Mouse (Mus musculus) limb, embryonic 15.5 days (tissue): ENCODE measurements around the gene Olfr153. TPM values are rescaled to one million over a fixed set of nuclear protein-coding genes. Genes with fewer than 3 reads are reported as not detected.
"Not testable (repeated sequence)": the region's sequence is repeated elsewhere in the genome, so short reads cannot be mapped to it uniquely, and the experiment has no call there.

Source experiments
- ATAC-seq: fragments of 200-750 bp; cut with Nextera tagmentation; 2 replicates; pipeline ENCODE4 v1.8.0; 2017; ENCODE audit warnings: low read depth, moderate TSS enrichment; ENCODE audit not compliant: insufficient number of reproducible peaks, low FRiP score, low TSS enrichment
- H3K27ac ChIP-seq: fragments of 300-500 bp; sonication (generic); 2 replicates; pipeline ENCODE4 v1.5.1; 2015; ENCODE audit warnings: moderate library complexity, mild to moderate bottlenecking, inconsistent platforms
- H3K27me3 ChIP-seq: fragments of 300-500 bp; sonication (generic); 2 replicates; pipeline ENCODE4 v1.6.1; 2015; ENCODE audit warnings: inconsistent platforms
- H3K36me3 ChIP-seq: fragments of 300-500 bp; sonication (generic); 2 replicates; pipeline ENCODE4 v1.6.1; 2015; ENCODE audit warnings: inconsistent platforms
- H3K4me1 ChIP-seq: fragments of 300-500 bp; sonication (generic); 2 replicates; pipeline ENCODE4 v1.6.1; 2015; ENCODE audit warnings: inconsistent platforms
- H3K4me2 ChIP-seq: fragments of 300-500 bp; sonication (generic); 2 replicates; pipeline ENCODE4 v1.6.1; 2015; ENCODE audit warnings: mild to moderate bottlenecking, inconsistent platforms
- H3K4me3 ChIP-seq: fragments of 300-500 bp; sonication (generic); 2 replicates; pipeline ENCODE4 v1.5.1; 2015; ENCODE audit warnings: mild to moderate bottlenecking, inconsistent platforms
- H3K9ac ChIP-seq: fragments of 300-500 bp; sonication (generic); 2 replicates; pipeline ENCODE4 v1.6.1; 2015; ENCODE audit warnings: inconsistent platforms
- H3K9me3 ChIP-seq: fragments of 300-500 bp; sonication (generic); 2 replicates; pipeline ENCODE4 v1.6.1; 2016; ENCODE audit warnings: inconsistent platforms
- WGBS: fragments of 180-500 bp; shearing (Covaris S2); methylation state at CpG from one replicate; pipeline ENCODE4 v1.1.7; 2015; 5-methylcytosine and 5-hydroxymethylcytosine counted together
- polyA plus RNA-seq: library from polyadenylated mRNA; unstranded; fragments of >200 nt; fragmentation: Nextera tagmentation; extraction: Ambion mirVana; gene quantifications from 2 replicates; pipeline ENCODE4 v1.2.1, GENCODE M21; 2015

The Olfr153 gene
- not detected in 2 replicates for polyA plus RNA-seq

GRCm38 (mm10) chr2:87531496-87531895 is at the start of gene Olfr153:
Gene Olfr153 (plus strand): TSS chr2:87531796.
- no peak for ATAC-seq

DNA sequence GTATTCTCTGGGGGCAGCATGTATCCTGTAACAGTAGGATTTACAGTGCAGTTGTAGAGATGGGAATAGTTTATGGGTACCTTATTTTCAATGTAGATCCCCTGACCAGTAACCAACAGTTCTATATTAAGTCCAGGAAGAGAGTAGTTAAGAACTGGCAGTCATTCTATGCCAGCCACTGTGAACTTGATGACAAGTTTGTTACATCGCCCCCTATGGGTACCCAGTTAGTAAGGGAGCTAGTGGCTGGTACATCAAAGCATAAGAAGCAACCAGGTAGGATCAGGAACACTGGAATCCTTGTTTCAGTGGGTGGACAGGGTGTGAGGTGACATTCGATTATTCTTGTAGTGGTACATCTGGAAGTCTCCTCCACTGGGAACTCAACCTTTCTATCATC is 49.3 kb upstream of the Olfr153 start:
- ATAC-seq = no peak
- H3K4me2 ChIP-seq = no peak overlapping the region
- no peak overlapping the region for H3K27ac ChIP-seq
- 72% methylated on average over 2 of the region's 2 CpGs for WGBS
- H3K4me3 ChIP-seq = no peak overlapping the region
- no peaks in the 10 kb centered on the region for H3K4me1 ChIP-seq
- H3K9me3 ChIP-seq = no peaks in the 10 kb centered on the region
- no peaks in the 10 kb centered on the region for H3K27me3 ChIP-seq
- no peaks in the 10 kb centered on the region for H3K36me3 ChIP-seq
- no peak overlapping the region for H3K9ac ChIP-seq

More at GRCm38 (mm10) chr2:87531496-87531895, at the start of gene Olfr153:
- H3K4me3 ChIP-seq = no peak within 1 kb of the TSS
- H3K9me3 ChIP-seq = no peaks in the 10 kb centered on the region
- no peaks in the 10 kb centered on the region for H3K36me3 ChIP-seq
- no peaks in the 10 kb centered on the region for H3K4me1 ChIP-seq
- H3K4me2 ChIP-seq = no peak within 1 kb of the TSS
- no peak within 1 kb of the TSS for H3K27ac ChIP-seq
- H3K9ac ChIP-seq = no peak within 1 kb of the TSS
- no peaks in the 10 kb centered on the region for H3K27me3 ChIP-seq

GRCm38 (mm10) chr2:87496993-87497392 is 34.6 kb upstream of the Olfr153 start, which contains the start of gene Pramel7:
Gene Pramel7 (minus strand): TSS chr2:87497093.
- not testable (repeated sequence) for H3K9me3 ChIP-seq, H3K36me3 ChIP-seq, H3K4me3 ChIP-seq, H3K27me3 ChIP-seq, H3K27ac ChIP-seq, H3K4me2 ChIP-seq, H3K4me1 ChIP-seq, ATAC-seq, H3K9ac ChIP-seq
- WGBS = 80% methylated on average over 4 of the region's 5 CpGs

GRCm38 (mm10) chr2:87506265-87506664 is 25.3 kb upstream of the Olfr153 start, which contains the start of gene Pramel6:
Gene Pramel6 (plus strand): TSS chr2:87506565.
- ATAC-seq = no peak
- Histone ChIP-seq H3K27me3 (no peaks in the 10 kb centered on the region), H3K9me3 (no peaks in the 10 kb centered on the region), H3K9ac (no peak within 1 kb of the TSS), H3K4me2 (no peak within 1 kb of the TSS), H3K27ac (no peak within 1 kb of the TSS), H3K4me3 (no peak within 1 kb of the TSS), H3K36me3 (no peaks in the 10 kb centered on the region), H3K4me1 (no peaks in the 10 kb centered on the region)
- 83% methylated on average over 6 of the region's 6 CpGs for WGBS

DNA sequence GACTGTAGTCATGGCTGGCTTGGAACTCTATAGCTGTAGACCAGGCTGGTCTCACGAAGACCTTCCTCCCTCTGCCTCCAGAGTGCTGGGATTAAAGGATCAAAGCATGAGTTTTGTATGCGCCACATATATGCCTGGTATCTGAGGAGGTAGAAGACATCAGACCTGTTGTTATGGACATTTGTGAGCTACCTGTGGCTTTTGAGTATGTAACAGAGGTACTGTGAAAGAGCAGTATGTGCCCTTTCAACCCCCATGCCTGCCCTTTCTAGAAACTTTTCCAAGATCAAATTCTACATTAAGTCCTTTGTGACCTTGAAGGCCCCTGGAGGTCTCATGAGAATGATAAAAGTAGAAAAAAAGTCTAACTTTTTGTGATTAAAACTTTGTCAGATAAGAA is 16.6 kb upstream of the Olfr153 start:
- Histone ChIP-seq H3K27ac (no peak overlapping the region), H3K9me3 (no peaks in the 10 kb centered on the region), H3K36me3 (no peaks in the 10 kb centered on the region), H3K4me2 (no peak overlapping the region), H3K9ac (no peak overlapping the region), H3K27me3 (no peaks in the 10 kb centered on the region), H3K4me3 (no peak overlapping the region), H3K4me1 (no peaks in the 10 kb centered on the region)
- WGBS = 80% methylated on average over 2 of the region's 2 CpGs
- ATAC-seq = no peak

GRCm38 (mm10) chr2:87515457-87516060 is 16.0 kb upstream of the Olfr153 start:
- no peaks in the 10 kb centered on the region for H3K36me3 ChIP-seq
- no peak for ATAC-seq

DNA sequence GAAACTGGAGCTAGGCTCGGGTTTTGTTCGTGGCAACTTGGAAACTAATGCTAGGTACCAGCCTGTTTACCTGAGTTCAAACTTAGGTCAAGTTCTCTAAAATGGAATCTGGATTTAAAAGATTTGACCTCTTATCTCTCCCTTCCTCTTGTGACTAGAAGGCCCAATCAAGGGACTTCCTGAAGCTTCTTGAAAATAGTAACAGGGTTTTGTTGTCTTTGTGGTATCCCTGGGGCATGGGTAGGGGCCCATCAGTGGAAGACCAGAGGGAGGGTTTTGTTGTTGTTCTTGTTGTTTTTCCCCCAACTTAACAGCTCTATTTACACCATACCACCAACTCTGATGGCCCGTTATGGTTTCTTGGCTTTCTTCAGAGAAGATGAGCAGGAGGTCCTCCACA is 15.0 kb upstream of the Olfr153 start:
- no peaks in the 10 kb centered on the region for H3K27me3 ChIP-seq
- no peaks in the 10 kb centered on the region for H3K9me3 ChIP-seq
- no peaks in the 10 kb centered on the region for H3K36me3 ChIP-seq
- H3K9ac ChIP-seq = no peak overlapping the region
- no peak overlapping the region for H3K4me2 ChIP-seq
- WGBS = 70% methylated on average over 3 of the region's 3 CpGs
- ATAC-seq = no peak
- no peak overlapping the region for H3K4me3 ChIP-seq
- no peak overlapping the region for H3K27ac ChIP-seq
- H3K4me1 ChIP-seq = no peaks in the 10 kb centered on the region

More at GRCm38 (mm10) chr2:87515457-87516060, 16.0 kb upstream of the Olfr153 start:
- WGBS = 80% methylated on average over 8 of the region's 8 CpGs
- Histone ChIP-seq H3K4me2 (no peak overlapping the region), H3K4me1 (no peaks in the 10 kb centered on the region), H3K9me3 (no peaks in the 10 kb centered on the region), H3K9ac (no peak overlapping the region), H3K4me3 (no peak overlapping the region), H3K27ac (no peak overlapping the region), H3K27me3 (no peaks in the 10 kb centered on the region)

DNA sequence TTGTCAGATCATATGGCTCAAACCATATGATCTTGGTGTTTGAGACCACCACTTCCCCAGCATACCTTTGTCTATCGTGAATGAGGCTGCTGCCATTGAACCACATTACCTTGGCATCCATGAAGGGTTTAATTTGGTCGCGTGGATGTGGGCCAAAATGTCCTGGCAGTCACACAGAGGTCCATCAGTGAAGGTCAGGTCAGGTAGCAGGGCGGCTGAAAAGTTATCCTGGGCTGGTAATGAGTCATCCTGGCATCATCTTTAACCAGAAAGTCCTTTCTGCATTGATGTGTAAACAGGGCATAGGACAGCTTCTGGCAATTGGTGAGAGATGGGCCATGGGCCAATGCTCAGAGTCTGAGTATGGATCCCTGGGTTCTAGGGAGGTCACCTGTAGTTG is 10.9 kb upstream of the Olfr153 start:
- H3K9me3 ChIP-seq = no peaks in the 10 kb centered on the region
- 85% methylated on average over 4 of the region's 4 CpGs for WGBS
- H3K9ac ChIP-seq = no peak overlapping the region
- no peaks in the 10 kb centered on the region for H3K27me3 ChIP-seq
- no peak overlapping the region for H3K4me3 ChIP-seq
- H3K36me3 ChIP-seq = no peaks in the 10 kb centered on the region
- H3K27ac ChIP-seq = no peak overlapping the region
- no peak for ATAC-seq
- H3K4me1 ChIP-seq = no peaks in the 10 kb centered on the region
- H3K4me2 ChIP-seq = no peak overlapping the region

- H3K4me1 ChIP-seq, H3K27ac ChIP-seq, ATAC-seq, H3K4me2 ChIP-seq, H3K27me3 ChIP-seq, H3K4me3 ChIP-seq, H3K9ac ChIP-seq, H3K9me3 ChIP-seq, H3K36me3 ChIP-seq: not testable (repeated sequence)
- 36% methylated on average over 39 of the region's 39 CpGs for WGBS
Observed at GRCm38 (mm10) chr2:87525899-87526616, 5.5 kb upstream of the Olfr153 start.

GRCm38 (mm10) chr2:87534826-87535225 is 3.2 kb downstream of the Olfr153 start:
- no peak for ATAC-seq
- H3K36me3 ChIP-seq = no peaks in the 10 kb centered on the region
- H3K27me3 ChIP-seq = no peaks in the 10 kb centered on the region
- no peak overlapping the region for H3K4me2 ChIP-seq
- no peak overlapping the region for H3K4me3 ChIP-seq
- H3K4me1 ChIP-seq = no peaks in the 10 kb centered on the region
- H3K27ac ChIP-seq = no peak overlapping the region
- H3K9me3 ChIP-seq = no peaks in the 10 kb centered on the region
- 57% methylated on average over 2 of the region's 2 CpGs for WGBS
- no peak overlapping the region for H3K9ac ChIP-seq

DNA sequence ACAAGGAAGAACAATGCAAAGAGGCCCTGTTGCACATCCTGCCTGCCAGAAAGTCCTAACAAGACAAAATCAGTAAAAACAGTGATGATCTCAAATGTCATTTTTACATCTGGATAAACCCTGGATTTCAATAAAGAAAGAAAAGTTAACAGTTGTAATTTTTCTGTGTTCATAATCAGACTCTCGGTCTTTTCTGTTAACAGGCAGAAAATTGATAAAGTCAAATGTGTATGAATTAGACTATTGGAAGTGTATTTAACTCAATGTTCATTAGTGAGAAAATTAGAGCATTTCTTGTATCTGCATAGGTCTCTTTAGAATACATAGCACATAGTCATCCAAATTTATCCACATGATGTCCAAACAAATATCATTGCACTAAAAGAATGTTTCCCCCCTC is 13.8 kb downstream of the Olfr153 start, which contains the start of gene Olfr1128:
Gene Olfr1128, minus strand, starts transcription at position 101 of the 400 bp plus-strand sequence.
- no peaks in the 10 kb centered on the region for H3K4me1 ChIP-seq
- no peak within 1 kb of the TSS for H3K4me3 ChIP-seq
- WGBS = 87% methylated on average over 1 of the region's 1 CpGs
- H3K36me3 ChIP-seq = no peaks in the 10 kb centered on the region
- H3K9ac ChIP-seq = no peak within 1 kb of the TSS
- H3K27ac ChIP-seq = no peak within 1 kb of the TSS
- H3K27me3 ChIP-seq = no peaks in the 10 kb centered on the region
- H3K9me3 ChIP-seq = no peaks in the 10 kb centered on the region
- no peak within 1 kb of the TSS for H3K4me2 ChIP-seq
- ATAC-seq = no peak

DNA sequence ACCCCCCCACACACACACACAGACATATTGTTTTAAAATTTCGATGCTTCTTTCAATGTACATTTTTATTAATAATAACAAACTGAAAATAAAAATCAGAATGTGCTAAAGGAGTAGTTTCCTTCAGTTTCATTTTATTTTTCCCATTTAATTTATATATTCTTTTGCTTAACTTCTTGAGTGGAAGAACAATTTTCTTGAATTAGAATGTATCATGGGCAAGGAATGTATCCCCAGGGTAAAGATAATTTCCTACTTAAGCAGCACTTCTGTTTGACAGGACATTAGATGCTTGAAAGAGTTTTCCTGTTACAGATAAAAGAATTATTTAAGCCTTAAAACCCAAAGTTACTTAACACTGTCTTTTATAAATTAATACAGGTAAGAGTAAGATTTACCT is 42.0 kb downstream of the Olfr153 start, which contains the start of gene Olfr1129:
Gene Olfr1129, plus strand, starts transcription at position 301 of the 400 bp plus-strand sequence.
- H3K4me2 ChIP-seq, ATAC-seq, H3K27ac ChIP-seq, H3K9me3 ChIP-seq, H3K4me1 ChIP-seq, H3K27me3 ChIP-seq, H3K4me3 ChIP-seq, H3K36me3 ChIP-seq, H3K9ac ChIP-seq: not testable (repeated sequence)
- 71% methylated on average over 1 of the region's 1 CpGs for WGBS
